Mouse (Mus musculus): ENCODE data around the gene Tcap. TPM values are rescaled to one million over a fixed set of nuclear protein-coding genes. Genes with fewer than 3 reads are reported as not detected.
A peak's percentile ranks its signal among the peaks of the same experiment; 100 is the strongest.

The Tcap gene
- total RNA-seq, 1 experiment, result 0.45 TPM

DNA sequence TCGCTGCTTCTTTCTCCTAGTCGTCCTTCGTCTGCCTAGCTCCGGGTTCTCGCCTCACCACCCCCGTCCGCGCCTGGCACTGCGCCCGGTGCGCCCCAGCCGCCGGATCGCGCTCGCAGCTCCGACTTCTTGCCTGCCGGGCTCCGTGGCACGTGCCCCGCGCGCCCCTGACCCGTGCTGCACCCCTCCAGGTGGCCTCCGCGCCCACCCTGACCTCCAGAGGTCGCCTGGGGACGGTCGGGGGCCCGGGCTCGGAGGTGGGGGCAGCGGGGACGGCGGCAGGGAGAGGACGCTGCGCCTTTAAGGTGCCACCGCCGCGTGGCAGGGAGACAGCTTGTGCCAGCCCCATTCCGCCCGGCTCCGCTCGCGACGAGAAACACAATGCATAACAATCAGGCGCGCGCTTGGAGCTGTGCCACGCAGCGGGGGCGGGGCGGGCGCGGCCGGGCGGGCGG is 45.1 kb upstream of the Tcap start:
- peak overlapping the region; percentile 24 for H3K9ac ChIP-seq (ENCODE audit: insufficient read depth, low read depth, low read length, poor library complexity, severe bottlenecking)

DNA sequence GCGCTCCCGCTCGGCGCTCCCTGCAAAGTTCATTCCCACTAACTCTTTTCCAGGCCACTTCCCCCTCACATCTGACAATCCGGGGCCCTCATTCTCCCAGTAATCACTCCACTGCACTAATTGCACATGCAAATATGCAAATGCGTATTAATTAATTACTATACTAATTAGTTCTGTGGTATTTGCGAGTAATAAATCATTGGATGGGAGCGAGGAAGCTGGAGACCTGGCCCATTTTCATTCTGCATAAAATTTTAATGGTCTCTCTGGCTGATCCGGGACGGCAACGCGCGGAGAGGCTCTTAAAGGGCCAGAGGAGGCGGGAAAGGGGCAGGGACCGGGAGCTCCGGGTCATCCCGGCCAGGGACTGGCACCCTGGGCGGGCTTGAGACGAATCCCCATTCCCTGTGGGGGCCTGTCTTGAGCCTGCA is 44.5 kb upstream of the Tcap start:
- H3K27ac ChIP-seq (ENCODE audit: insufficient read depth, low read depth, low read length, poor library complexity, severe bottlenecking), result no peak overlapping the region
- no peaks in the 10 kb centered on the region for H3K36me3 ChIP-seq (ENCODE audit: control insufficient read depth, insufficient read depth, low read length, poor library complexity, severe bottlenecking)
- no peak for DNase-seq (ENCODE audit: low read depth, low spot score)
- H3K9me3 ChIP-seq (ENCODE audit: control insufficient read depth, insufficient read depth, low read depth, low read length), result no peaks in the 10 kb centered on the region
- TF ChIP-seq MAFK (IDR thresholded peaks at IDR 0.05; ENCODE audit: insufficient read depth, low read depth, low read length), result no peak
- TF ChIP-seq HCFC1 (IDR thresholded peaks at IDR 0.05; ENCODE audit: borderline replicate concordance, insufficient read depth, low read length), result no peak
- no peak for TF ChIP-seq ZC3H11A (IDR thresholded peaks at IDR 0.05; ENCODE audit: borderline replicate concordance, low read depth, low read length)
- TF ChIP-seq CHD2 (IDR thresholded peaks at IDR 0.05; ENCODE audit: low read depth, low read length), result no peak
- no peak for TF ChIP-seq ZNF384 (IDR thresholded peaks at IDR 0.05; ENCODE audit: low read depth, low read length)
- peaks cover 0 to 15% of the 10 kb centered on the region in 2 experiments; a peak in 1 of 4 replicates for H3K4me1 ChIP-seq (ENCODE audit: control insufficient read depth in 2 of 2, insufficient read depth in 2 of 2, low read length in 2 of 2, poor library complexity in 1 of 2)
- no peak overlapping the region for H3K9ac ChIP-seq (ENCODE audit: insufficient read depth, low read depth, low read length, poor library complexity, severe bottlenecking)
- H3K4me3 ChIP-seq (ENCODE audit: insufficient read depth in 1 of 2, low read depth in 1 of 2, low read length in 2 of 2, poor library complexity in 1 of 2, severe bottlenecking in 1 of 2), result peak overlapping the region; percentile 65
- in situ Hi-C loops (cut with MboI; ENCODE audit: low sequenced_read_pairs in 2 of 2, unreplicated experiment in 2 of 2), result no loop called here

More for the DNA sequence above, 45.1 kb upstream of the Tcap start:
- in situ Hi-C loops (cut with MboI; ENCODE audit: low sequenced_read_pairs in 2 of 2, unreplicated experiment in 2 of 2), result no loop called here
- no peaks in the 10 kb centered on the region for H3K9me3 ChIP-seq (ENCODE audit: control insufficient read depth, insufficient read depth, low read depth, low read length)
- peaks cover 0 to 19% of the 10 kb centered on the region in 2 experiments; a peak in 2 of 4 replicates for H3K4me1 ChIP-seq (ENCODE audit: control insufficient read depth in 2 of 2, insufficient read depth in 2 of 2, low read length in 2 of 2, poor library complexity in 1 of 2)
- TF ChIP-seq CHD2 (IDR thresholded peaks at IDR 0.05; ENCODE audit: low read depth, low read length) (no peak), HCFC1 (IDR thresholded peaks at IDR 0.05; ENCODE audit: borderline replicate concordance, insufficient read depth, low read length) (no peak), ZNF384 (IDR thresholded peaks at IDR 0.05; ENCODE audit: low read depth, low read length) (no peak), ZC3H11A (IDR thresholded peaks at IDR 0.05; ENCODE audit: borderline replicate concordance, low read depth, low read length) (no peak), MAFK (IDR thresholded peaks at IDR 0.05; ENCODE audit: insufficient read depth, low read depth, low read length) (no peak)
- H3K36me3 ChIP-seq (ENCODE audit: control insufficient read depth, insufficient read depth, low read length, poor library complexity, severe bottlenecking), result no peaks in the 10 kb centered on the region
- H3K4me3 ChIP-seq (ENCODE audit: insufficient read depth in 1 of 2, low read depth in 1 of 2, low read length in 2 of 2, poor library complexity in 1 of 2, severe bottlenecking in 1 of 2), result peak overlapping the region; percentile 65 to 66
- DNase-seq (ENCODE audit: low read depth, low spot score), result no peak
- H3K27ac ChIP-seq (ENCODE audit: insufficient read depth, low read depth, low read length, poor library complexity, severe bottlenecking), result no peak overlapping the region

- no peak for DNase-seq (ENCODE audit: low read depth, low spot score)
- no peaks in the 10 kb centered on the region for H3K9me3 ChIP-seq (ENCODE audit: control insufficient read depth, insufficient read depth, low read depth, low read length)
- H3K4me3 ChIP-seq (ENCODE audit: insufficient read depth in 1 of 2, low read depth in 1 of 2, low read length in 2 of 2, poor library complexity in 1 of 2, severe bottlenecking in 1 of 2), result no peak overlapping the region
- no peak overlapping the region for H3K27ac ChIP-seq (ENCODE audit: insufficient read depth, low read depth, low read length, poor library complexity, severe bottlenecking)
- TF ChIP-seq ZNF384 (IDR thresholded peaks at IDR 0.05; ENCODE audit: low read depth, low read length) (no peak), ZC3H11A (IDR thresholded peaks at IDR 0.05; ENCODE audit: borderline replicate concordance, low read depth, low read length) (no peak), CHD2 (IDR thresholded peaks at IDR 0.05; ENCODE audit: low read depth, low read length) (no peak), MAFK (IDR thresholded peaks at IDR 0.05; ENCODE audit: insufficient read depth, low read depth, low read length) (no peak), HCFC1 (IDR thresholded peaks at IDR 0.05; ENCODE audit: borderline replicate concordance, insufficient read depth, low read length) (no peak)
- in situ Hi-C loops (cut with MboI; ENCODE audit: low sequenced_read_pairs in 2 of 2, unreplicated experiment in 2 of 2), result loop anchor here in 1 of 2 experiments (5.0 kb wide), 1 partner anchor 72 kb away; no protein-coding TSS in a partner anchor
- H3K9ac ChIP-seq (ENCODE audit: insufficient read depth, low read depth, low read length, poor library complexity, severe bottlenecking), result no peak overlapping the region
- H3K36me3 ChIP-seq (ENCODE audit: control insufficient read depth, insufficient read depth, low read length, poor library complexity, severe bottlenecking), result no peaks in the 10 kb centered on the region
- H3K4me1 ChIP-seq (ENCODE audit: control insufficient read depth in 2 of 2, insufficient read depth in 2 of 2, low read length in 2 of 2, poor library complexity in 1 of 2), result peaks cover 0 to 10% of the 10 kb centered on the region in 2 experiments; a peak in 1 of 4 replicates
Measured at GRCm38 (mm10) chr11:98339679-98340287, 43.8 kb upstream of the Tcap start.

- H3K9ac ChIP-seq (ENCODE audit: insufficient read depth, low read depth, low read length, poor library complexity, severe bottlenecking), result no peak overlapping the region
- H3K27ac ChIP-seq (ENCODE audit: insufficient read depth, low read depth, low read length, poor library complexity, severe bottlenecking), result no peak overlapping the region
- H3K9me3 ChIP-seq (ENCODE audit: control insufficient read depth, insufficient read depth, low read depth, low read length), result no peaks in the 10 kb centered on the region
- in situ Hi-C loops (cut with MboI; ENCODE audit: low sequenced_read_pairs in 2 of 2, unreplicated experiment in 2 of 2), result loop anchor here in 1 of 2 experiments (5.0 kb wide), 1 partner anchor 73 kb away; no protein-coding TSS in a partner anchor
- no peaks in the 10 kb centered on the region for H3K36me3 ChIP-seq (ENCODE audit: control insufficient read depth, insufficient read depth, low read length, poor library complexity, severe bottlenecking)
- TF ChIP-seq ZNF384 (IDR thresholded peaks at IDR 0.05; ENCODE audit: low read depth, low read length) (no peak), ZC3H11A (IDR thresholded peaks at IDR 0.05; ENCODE audit: borderline replicate concordance, low read depth, low read length) (no peak), CHD2 (IDR thresholded peaks at IDR 0.05; ENCODE audit: low read depth, low read length) (no peak), HCFC1 (IDR thresholded peaks at IDR 0.05; ENCODE audit: borderline replicate concordance, insufficient read depth, low read length) (no peak), MAFK (IDR thresholded peaks at IDR 0.05; ENCODE audit: insufficient read depth, low read depth, low read length) (no peak)
- peaks cover 0 to 8% of the 10 kb centered on the region in 2 experiments; a peak in 1 of 4 replicates for H3K4me1 ChIP-seq (ENCODE audit: control insufficient read depth in 2 of 2, insufficient read depth in 2 of 2, low read length in 2 of 2, poor library complexity in 1 of 2)
- no peak for DNase-seq (ENCODE audit: low read depth, low spot score)
- no peak overlapping the region for H3K4me3 ChIP-seq (ENCODE audit: insufficient read depth in 1 of 2, low read depth in 1 of 2, low read length in 2 of 2, poor library complexity in 1 of 2, severe bottlenecking in 1 of 2)
Measured at GRCm38 (mm10) chr11:98340597-98340996, 43.0 kb upstream of the Tcap start.
